Mouse (Mus musculus): ENCODE data around the gene Zfp710.

Zfp710 gene

DNA sequence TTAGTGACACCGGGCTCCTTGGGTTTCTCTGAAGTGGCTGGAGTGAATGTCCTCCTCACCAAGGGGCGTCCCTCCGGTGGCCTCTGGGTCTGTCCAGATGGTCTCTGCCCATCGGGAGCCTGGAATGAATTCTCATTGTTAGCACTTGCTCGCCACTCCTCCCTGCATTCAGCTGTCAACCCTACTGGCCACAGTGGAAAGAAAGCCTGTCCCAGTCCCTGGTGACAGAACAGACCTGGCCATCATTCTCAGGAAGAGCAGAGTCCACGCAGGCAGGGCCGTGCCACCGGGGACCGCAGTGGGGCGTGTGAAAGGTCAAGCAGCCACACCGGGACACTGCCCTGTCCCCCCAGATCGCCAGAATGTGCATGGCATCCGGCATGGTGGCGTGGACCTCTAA, 33.2 kb downstream of the Zfp710 start:
- DNase-seq (ENCODE audit: low read depth, low spot score): no peak

DNA sequence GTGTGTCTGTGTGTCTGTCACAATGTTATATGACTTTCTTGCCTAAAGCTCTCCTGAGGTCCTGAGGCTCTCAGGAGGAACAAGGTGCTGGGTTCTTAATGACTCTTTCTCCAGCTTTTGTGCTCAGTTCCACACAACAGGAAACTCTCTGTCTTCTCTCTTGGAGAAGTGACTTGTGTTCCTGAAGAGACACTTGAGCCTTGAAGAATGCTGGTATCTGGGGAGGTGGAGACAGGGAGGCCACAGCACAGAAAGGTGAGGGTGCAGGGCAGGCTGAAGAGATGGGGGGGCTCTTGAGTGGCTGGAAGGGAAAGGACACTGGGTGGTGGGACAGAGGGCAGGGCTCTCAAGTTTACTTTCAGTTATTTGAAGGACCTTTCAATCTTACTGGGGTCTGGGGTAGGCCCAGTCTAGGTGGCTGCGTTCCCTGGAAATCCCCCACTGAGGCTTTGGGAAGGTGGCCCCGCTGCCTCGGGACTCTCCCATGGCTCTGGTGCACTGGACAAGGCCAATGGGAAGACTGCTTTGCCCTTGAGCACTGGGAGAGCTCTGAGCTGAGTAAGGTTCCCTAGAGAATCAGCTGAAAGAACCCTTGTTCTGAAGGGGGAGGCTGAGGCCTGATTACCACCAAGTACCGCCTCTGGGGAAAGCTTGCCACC, 33.9 kb downstream of the Zfp710 start:
- no peak for DNase-seq (ENCODE audit: low read depth, low spot score)

- no peak for DNase-seq (ENCODE audit: low read depth, low spot score)
Measured at GRCm38 (mm10) chr7:80059064-80059838, 34.6 kb downstream of the Zfp710 start.

- DNase-seq (ENCODE audit: low read depth, low spot score): no peak
Measured at GRCm38 (mm10) chr7:80060012-80060778, 35.6 kb downstream of the Zfp710 start.

GRCm38 (mm10) chr7:80062083-80062826, 37.6 kb downstream of the Zfp710 start:
- no peak for DNase-seq (ENCODE audit: low read depth, low spot score)

GRCm38 (mm10) chr7:80063244-80063643, 38.6 kb downstream of the Zfp710 start:
- no peak for DNase-seq (ENCODE audit: low read depth, low spot score)

DNA sequence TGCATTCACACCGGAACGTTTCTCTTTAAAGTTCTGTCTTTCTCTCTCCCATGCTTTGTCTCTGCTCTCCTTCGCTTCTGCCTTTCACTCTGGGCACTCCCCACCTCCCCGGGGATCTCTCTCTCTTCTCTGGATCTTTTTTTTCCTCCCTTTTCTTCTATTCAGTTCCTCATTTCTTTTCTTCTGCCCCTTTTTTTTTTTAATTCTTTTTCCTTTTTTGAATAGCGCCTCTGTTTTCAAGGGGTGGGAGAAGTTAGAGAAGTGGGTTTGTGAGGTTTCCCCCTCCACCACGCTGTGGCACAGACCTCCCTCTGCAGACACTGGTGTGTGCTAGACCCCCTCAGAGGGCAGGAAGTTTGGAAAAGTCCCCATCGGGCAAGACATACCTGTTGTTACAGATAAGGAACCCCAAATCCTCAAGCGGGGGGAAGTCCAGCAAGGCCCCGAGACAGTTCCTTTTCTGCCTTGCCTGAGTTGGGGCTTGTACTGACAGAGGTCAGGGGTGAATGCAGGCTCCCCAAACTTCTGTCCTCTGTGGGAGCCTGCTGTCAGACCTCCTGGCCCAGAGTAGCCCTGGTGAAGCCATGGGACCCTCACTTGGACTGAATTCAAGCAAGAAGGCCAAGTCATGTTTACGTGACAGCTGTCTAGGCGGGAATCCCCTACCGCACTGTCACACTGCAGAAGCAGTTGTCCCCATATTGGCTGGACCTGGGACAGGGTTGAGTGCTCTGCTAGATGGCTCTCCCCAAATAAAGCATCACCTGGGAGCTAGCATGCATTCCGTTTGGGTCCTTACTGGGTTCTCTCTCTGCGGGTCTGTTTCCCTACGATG, 39.5 kb downstream of the Zfp710 start:
- no peak for DNase-seq (ENCODE audit: low read depth, low spot score)

DNA sequence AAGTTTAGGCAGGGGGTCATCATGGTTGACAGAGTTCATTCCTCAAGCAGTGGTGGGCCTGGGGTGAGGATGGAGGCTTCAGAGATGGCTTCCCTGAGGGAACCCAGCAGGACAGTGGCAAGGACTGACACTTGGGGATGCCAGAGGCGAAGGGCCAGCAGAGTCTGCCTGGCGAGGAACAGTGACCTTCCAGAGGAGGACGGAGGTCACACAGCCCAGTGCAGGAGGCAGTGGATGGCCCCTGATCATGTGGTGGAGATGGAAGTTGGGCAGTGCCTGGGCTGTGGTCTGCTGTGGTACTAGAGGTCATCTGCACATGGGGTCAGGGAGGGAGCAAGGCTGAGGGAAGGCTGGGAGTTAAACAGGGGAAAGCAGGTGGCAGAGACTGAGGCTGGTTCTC, 40.6 kb downstream of the Zfp710 start:
- no peak for DNase-seq (ENCODE audit: low read depth, low spot score)

GRCm38 (mm10) chr7:80066675-80067455, 42.3 kb downstream of the Zfp710 start:
- no peak for DNase-seq (ENCODE audit: low read depth, low spot score)

DNA sequence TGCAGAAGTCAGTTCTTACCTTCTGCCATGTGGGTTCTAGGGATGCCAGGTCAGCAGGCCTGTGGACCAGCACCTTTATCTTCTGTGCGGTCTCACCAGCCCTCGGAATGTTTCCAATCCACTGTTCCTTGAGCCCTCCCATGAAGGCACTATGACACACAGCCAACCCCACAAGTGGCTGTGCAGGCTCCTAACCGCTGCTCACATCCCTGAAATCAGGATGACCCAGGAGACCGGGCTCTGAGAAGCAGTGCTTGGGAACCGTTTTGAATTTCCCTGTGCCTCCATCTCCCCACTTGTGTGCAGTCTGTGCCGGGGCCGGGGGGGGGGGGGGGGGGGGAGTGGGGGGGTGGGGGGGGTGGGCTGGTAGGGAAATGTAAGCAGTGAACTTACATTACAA, 43.7 kb downstream of the Zfp710 start:
- no peak for DNase-seq (ENCODE audit: low read depth, low spot score)

GRCm38 (mm10) chr7:80069615-80070327, 45.2 kb downstream of the Zfp710 start:
- no peak for DNase-seq (ENCODE audit: low read depth, low spot score)

- DNase-seq (ENCODE audit: low read depth, low spot score): no peak
Measured at GRCm38 (mm10) chr7:80071209-80071608, 46.6 kb downstream of the Zfp710 start.

- peak; percentile 54 for DNase-seq (ENCODE audit: low read depth, low spot score)
Measured at GRCm38 (mm10) chr7:80072297-80072696, 47.7 kb downstream of the Zfp710 start.

DNA sequence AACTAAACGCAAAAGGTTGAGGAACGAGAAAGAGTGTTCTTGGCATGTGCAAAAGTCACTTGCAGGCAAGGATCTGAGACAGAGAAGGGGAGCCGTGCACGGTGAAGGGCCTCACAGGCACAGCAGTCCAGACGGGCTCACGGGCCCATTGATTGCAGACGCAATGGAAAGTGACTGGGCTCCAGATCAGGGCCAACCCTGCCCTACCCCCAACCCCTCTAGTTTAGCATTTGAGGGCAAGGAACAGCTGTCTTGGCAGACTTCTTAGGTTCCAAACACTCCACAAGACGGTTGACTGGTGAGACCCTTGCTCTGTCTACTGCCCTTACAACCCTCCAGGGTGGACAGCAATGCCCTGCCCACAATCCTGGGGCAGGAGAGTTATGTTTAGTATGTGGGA, 48.9 kb downstream of the Zfp710 start:
- DNase-seq (ENCODE audit: low read depth, low spot score): no peak

DNA sequence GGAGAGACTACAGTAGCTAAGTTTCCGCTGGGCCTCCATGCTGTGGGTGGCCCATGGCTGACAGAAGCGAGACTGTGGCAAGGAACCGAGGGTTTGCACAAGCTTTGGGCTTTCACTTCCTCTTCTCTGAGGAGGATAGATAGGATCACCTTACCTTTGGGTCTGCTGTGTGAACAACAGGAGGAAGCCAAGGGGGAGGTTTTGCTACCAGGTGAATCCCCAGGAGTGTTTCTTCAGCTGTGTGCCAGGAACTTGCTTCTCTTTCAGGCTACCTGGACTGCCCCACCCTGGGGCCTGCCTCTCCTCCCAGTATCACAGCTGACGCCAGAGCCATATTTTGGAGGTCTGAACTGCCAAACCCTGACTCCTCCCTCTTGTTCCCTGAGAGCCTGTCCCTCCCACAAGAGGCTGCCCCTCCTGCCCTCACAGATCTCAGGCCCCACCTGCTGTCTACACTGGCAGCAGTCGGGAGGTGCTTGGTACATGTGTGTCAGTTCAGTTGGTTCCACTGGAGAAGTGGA, 50.4 kb downstream of the Zfp710 start:
- no peak for DNase-seq (ENCODE audit: low read depth, low spot score)

- no peak for DNase-seq (ENCODE audit: low read depth, low spot score)
Measured at GRCm38 (mm10) chr7:80075946-80076583, 51.5 kb downstream of the Zfp710 start.

- no peak for DNase-seq (ENCODE audit: low read depth, low spot score)
Measured at GRCm38 (mm10) chr7:80076961-80077716, 52.5 kb downstream of the Zfp710 start.

- DNase-seq (ENCODE audit: low read depth, low spot score): no peak
Measured at GRCm38 (mm10) chr7:80077801-80078200, 53.2 kb downstream of the Zfp710 start.
